Mouse (Mus musculus) c-Kit-negative CD71-positive TER-119-positive erythroid progenitor cells, embryonic 14.5 days (primary cell): ENCODE results near the gene Tatdn2.
A peak's percentile ranks its signal among the peaks of the same experiment; 100 is the strongest.
"Not testable (repeated sequence)": the region's sequence is repeated elsewhere in the genome, so short reads cannot be mapped to it uniquely, and the experiment has no call there.

ENCODE experiments used
- DNase-seq: peaks from one replicate; pipeline ENCODE4 v3.0.0-alpha.2; 2013; ENCODE audit warnings: low read depth, low spot score

Gene Tatdn2

GRCm38 (mm10) chr6:113713389-113713788 lies 16.5 kb downstream of the Tatdn2 start:
- not testable (repeated sequence) for DNase-seq

GRCm38 (mm10) chr6:113714276-113714675 lies 17.4 kb downstream of the Tatdn2 start:
- DNase-seq, result no peak

- no peak for DNase-seq
These were observed 17.9 kb downstream of the Tatdn2 start for GRCm38 (mm10) chr6:113714797-113715196.

- DNase-seq, result no peak
These were observed 20.7 kb downstream of the Tatdn2 start for GRCm38 (mm10) chr6:113717541-113717940.

GRCm38 (mm10) chr6:113719878-113720277 lies 23.0 kb downstream of the Tatdn2 start, which contains the start of gene Ghrl:
Gene Ghrl, minus strand, starts transcription at chr6:113719880.
- DNase-seq, result no peak

GRCm38 (mm10) chr6:113721061-113721460 lies 24.2 kb downstream of the Tatdn2 start:
- no peak for DNase-seq

- DNase-seq, result no peak
These were observed 31.3 kb downstream of the Tatdn2 start for GRCm38 (mm10) chr6:113728181-113728580.

GRCm38 (mm10) chr6:113731296-113731695 lies 34.4 kb downstream of the Tatdn2 start:
- no peak for DNase-seq

GRCm38 (mm10) chr6:113737318-113738046 lies 40.6 kb downstream of the Tatdn2 start:
- DNase-seq, result no peak

- DNase-seq, result peak; percentile 82
These were observed 43.7 kb downstream of the Tatdn2 start, which contains the start of gene Sec13 for GRCm38 (mm10) chr6:113740236-113741217. Gene Sec13, minus strand, starts transcription at chr6:113740743.

GRCm38 (mm10) chr6:113741425-113741824 lies 44.6 kb downstream of the Tatdn2 start:
- DNase-seq, result no peak

- no peak for DNase-seq
These were observed 45.5 kb downstream of the Tatdn2 start for GRCm38 (mm10) chr6:113742321-113742720.

- no peak for DNase-seq
These were observed 46.3 kb downstream of the Tatdn2 start for GRCm38 (mm10) chr6:113743111-113743510.

- DNase-seq, result no peak
These were observed 48.3 kb downstream of the Tatdn2 start for GRCm38 (mm10) chr6:113745117-113745516.

- DNase-seq, result no peak
These were observed 50.4 kb downstream of the Tatdn2 start for GRCm38 (mm10) chr6:113747284-113747683.

GRCm38 (mm10) chr6:113748351-113748750 lies 51.5 kb downstream of the Tatdn2 start:
- no peak for DNase-seq

GRCm38 (mm10) chr6:113749119-113749685 lies 52.4 kb downstream of the Tatdn2 start:
- DNase-seq, result no peak
